ENCODE assay signal across 25 mouse cellular contexts in genomic region chr3:42201373-42201772, GRCm38 (mm10).
"Had no signal": no experiment of that assay in that cellular context is flagged by ENCODE, and none has a peak within 500 bp of the region (broad histone marks: within the 10 kb centered on the region; RNA-seq: fewer than 3 reads in every experiment).

No protein-coding gene starts in this region.

- ATAC-seq: forebrain, postnatal 0 days; hindbrain, postnatal 0 days; intestine, embryonic 16.5 days had no signal

- H3K4me1 ChIP-seq: heart, embryonic 15.5 days; hindbrain, embryonic 13.5 days; hindbrain, embryonic 15.5 days; kidney, embryonic 15.5 days; limb, embryonic 10.5 days; limb, embryonic 12.5 days had no signal

- H3K9ac ChIP-seq: forebrain, postnatal 0 days; heart, embryonic 13.5 days; heart, embryonic 15.5 days; hindbrain, embryonic 13.5 days; hindbrain, embryonic 15.5 days; kidney, embryonic 15.5 days; limb, embryonic 12.5 days had no signal

- H3K4me3 ChIP-seq: heart, embryonic 13.5 days; heart, embryonic 15.5 days; hindbrain, embryonic 13.5 days; hindbrain, embryonic 15.5 days; kidney, embryonic 15.5 days; layer of hippocampus, adult 2 months; left cerebral cortex, adult 2 months; limb, embryonic 10.5 days; limb, embryonic 12.5 days had no signal

- H3K4me2 ChIP-seq: heart, embryonic 11.5 days; heart, embryonic 13.5 days; heart, embryonic 15.5 days; hindbrain, embryonic 13.5 days; hindbrain, embryonic 15.5 days; kidney, embryonic 15.5 days; limb, embryonic 12.5 days had no signal

- H3K27ac ChIP-seq: heart, embryonic 13.5 days; heart, embryonic 15.5 days; hindbrain, embryonic 13.5 days; hindbrain, embryonic 15.5 days; hindbrain, postnatal 0 days; kidney, embryonic 15.5 days; kidney, postnatal 0 days; layer of hippocampus, adult 2 months; left cerebral cortex, adult 2 months; limb, embryonic 10.5 days; limb, embryonic 12.5 days had no signal

- H3K36me3 ChIP-seq: heart, embryonic 13.5 days; heart, embryonic 15.5 days; hindbrain, embryonic 13.5 days; hindbrain, embryonic 15.5 days; kidney, embryonic 15.5 days; limb, embryonic 10.5 days; limb, embryonic 12.5 days had no signal

- H3K27me3 ChIP-seq: heart, embryonic 13.5 days; heart, embryonic 15.5 days; hindbrain, embryonic 13.5 days; hindbrain, embryonic 15.5 days; kidney, embryonic 15.5 days; limb, embryonic 12.5 days had no signal

- DNase-seq: forebrain, postnatal 0 days; gastrocnemius, postnatal 14 days; gastrocnemius, postnatal 36 days; heart, adult 11 months; heart, postnatal 14 days; heart, postnatal 36 days; kidney, adult 11 months; kidney, adult 2 months; kidney, adult 9 months; kidney, postnatal 14 days; kidney, postnatal 4 days; liver had no signal

- H3K9me3 ChIP-seq: heart, embryonic 13.5 days; heart, embryonic 15.5 days; hindbrain, embryonic 13.5 days; hindbrain, embryonic 15.5 days; kidney, embryonic 15.5 days; limb, embryonic 10.5 days; limb, embryonic 12.5 days had no signal
